Mouse (Mus musculus) stomach, embryonic 14.5 days (tissue): Measurements from ENCODE around the gene Gpld1. TPM values are rescaled to one million over a fixed set of nuclear protein-coding genes. Genes with fewer than 3 reads are reported as not detected.

Experiments used
- ATAC-seq: fragments of 200-750 bp; cut with Nextera tagmentation; 2 replicates; pipeline ENCODE4 v1.8.0; 2017; ENCODE audit warnings: low read depth, moderate TSS enrichment; ENCODE audit not compliant: insufficient number of reproducible peaks, insufficient read depth, low FRiP score
- H3K27ac ChIP-seq: fragments of 300-500 bp; sonication (generic); 2 replicates; pipeline ENCODE4 v1.5.1; 2014; ENCODE audit warnings: mild to moderate bottlenecking, low read length, moderate library complexity, mixed read lengths
- H3K27me3 ChIP-seq: fragments of 300-500 bp; sonication (generic); 2 replicates; pipeline ENCODE4 v1.6.1; 2014; ENCODE audit warnings: low read length, control low read depth, mixed read lengths; ENCODE audit not compliant: control insufficient read depth, insufficient read depth
- H3K36me3 ChIP-seq: fragments of 300-500 bp; sonication (generic); 2 replicates; pipeline ENCODE4 v1.6.1; 2014; ENCODE audit warnings: mild to moderate bottlenecking, control low read depth, low read length, moderate library complexity, mixed read lengths; ENCODE audit not compliant: control insufficient read depth, insufficient read depth
- H3K4me1 ChIP-seq: fragments of 300-500 bp; sonication (generic); 2 replicates; pipeline ENCODE4 v1.6.1; 2014; ENCODE audit warnings: low read length, control low read depth, mixed read lengths; ENCODE audit not compliant: control insufficient read depth, insufficient read depth
- H3K4me2 ChIP-seq: fragments of 300-500 bp; sonication (generic); replicated peaks from 2 replicates; pipeline ENCODE4 v1.6.1; 2014; ENCODE audit warnings: low read depth, low read length, control low read depth
- H3K4me3 ChIP-seq: fragments of 300-500 bp; sonication (generic); 2 replicates; pipeline ENCODE4 v1.5.1; 2014; ENCODE audit warnings: low read depth, low read length, control low read depth
- H3K9ac ChIP-seq: fragments of 300-500 bp; sonication (generic); replicated peaks from 2 replicates; pipeline ENCODE4 v1.6.1; 2014; ENCODE audit warnings: low read depth, mild to moderate bottlenecking, control low read depth, low read length, moderate library complexity, mixed read lengths
- H3K9me3 ChIP-seq: fragments of 300-500 bp; sonication (generic); 2 replicates; pipeline ENCODE4 v1.6.1; 2016; ENCODE audit warnings: low read depth, low read length, control low read depth; ENCODE audit not compliant: control insufficient read depth
- WGBS: fragments of 180-500 bp; shearing (Covaris S2); extraction: QIAGEN DNeasy Blood & Tissue Kit; methylation state at CpG from one replicate; pipeline ENCODE4 v1.1.7; 2014; 5-methylcytosine and 5-hydroxymethylcytosine counted together
- polyA plus RNA-seq: library from polyadenylated mRNA; unstranded; fragments of >200 nt; fragmentation: Nextera tagmentation; extraction: Ambion mirVana; gene quantifications from 2 replicates; pipeline ENCODE4 v1.2.1, GENCODE M21; 2014

Gpld1 gene
- 3.9 and 4.1 TPM in 2 replicates for polyA plus RNA-seq

GRCm38 (mm10) chr13:24942512-24943282 lies at the start of gene Gpld1:
TSS of gene Gpld1 (plus strand) at chr13:24943152.
- H3K4me2 ChIP-seq: no peak within 1 kb of the TSS
- H3K4me1 ChIP-seq: 0 out of 2 replicates have a peak, but pooled peaks cover 2% of the 10 kb centered on the region
- no peak within 1 kb of the TSS for H3K4me3 ChIP-seq
- no peak for ATAC-seq
- WGBS: 66% methylated on average over 17 of the region's 17 CpGs
- H3K27me3 ChIP-seq: no peaks in the 10 kb centered on the region
- no peak within 1 kb of the TSS for H3K27ac ChIP-seq
- H3K36me3 ChIP-seq: no peaks in the 10 kb centered on the region
- no peaks in the 10 kb centered on the region for H3K9me3 ChIP-seq
- no peak within 1 kb of the TSS for H3K9ac ChIP-seq

DNA sequence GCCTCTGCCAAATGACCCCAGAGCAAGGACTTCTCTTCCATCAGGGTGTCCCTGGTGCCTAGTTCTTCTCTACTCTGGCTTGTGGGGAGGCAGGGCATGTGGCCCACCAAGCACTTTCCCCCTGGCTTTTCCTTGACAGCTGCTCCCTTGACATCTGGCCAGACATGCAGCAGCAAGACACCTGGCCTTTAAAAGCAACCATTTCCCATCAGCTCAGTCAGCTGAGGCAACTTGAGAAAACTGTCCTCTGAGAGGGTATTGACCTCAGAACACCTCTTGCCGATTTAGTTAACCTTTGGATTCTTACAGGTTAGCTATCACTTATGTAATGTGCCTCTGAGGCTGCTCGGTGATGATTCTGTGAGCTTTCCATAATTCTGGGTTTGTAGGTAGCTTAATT lies 49.1 kb upstream of the Gpld1 start:
- Histone ChIP-seq H3K9me3 (no peaks in the 10 kb centered on the region), H3K4me1 (no peaks in the 10 kb centered on the region), H3K27me3 (no peaks in the 10 kb centered on the region), H3K36me3 (no peaks in the 10 kb centered on the region), H3K9ac (no peak overlapping the region), H3K4me3 (no peak overlapping the region), H3K4me2 (no peak overlapping the region), H3K27ac (no peak overlapping the region)
- no peak for ATAC-seq
- 77% methylated on average over 2 of the region's 2 CpGs for WGBS

DNA sequence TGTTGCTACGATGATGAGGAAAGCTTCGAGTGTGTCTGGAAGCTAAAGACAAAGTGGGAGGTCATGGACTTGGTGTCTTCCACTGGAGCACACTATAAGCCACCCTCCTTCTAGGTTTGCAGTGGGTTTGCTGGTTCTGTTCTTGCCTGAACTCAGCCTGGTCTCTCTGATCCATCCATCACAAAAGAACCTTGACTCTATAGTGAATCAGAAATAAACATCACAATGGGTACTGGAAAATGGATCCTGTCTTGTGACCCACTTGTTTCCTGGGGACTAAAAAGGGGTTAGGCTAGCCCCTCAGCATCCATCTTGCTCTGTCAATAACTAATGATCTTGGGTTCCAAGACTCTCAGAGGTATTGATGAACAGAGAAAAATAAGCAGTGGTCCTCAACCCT lies 41.0 kb upstream of the Gpld1 start:
- H3K27ac ChIP-seq: no peak overlapping the region
- H3K9ac ChIP-seq: no peak overlapping the region
- no peaks in the 10 kb centered on the region for H3K4me1 ChIP-seq
- H3K27me3 ChIP-seq: no peaks in the 10 kb centered on the region
- ATAC-seq: no peak
- no peak overlapping the region for H3K4me3 ChIP-seq
- no peaks in the 10 kb centered on the region for H3K36me3 ChIP-seq
- no peaks in the 10 kb centered on the region for H3K9me3 ChIP-seq
- H3K4me2 ChIP-seq: no peak overlapping the region
- whole genome bisulfite sequencing: 91% methylated on average over 2 of the region's 2 CpGs

- Histone ChIP-seq H3K9me3 (no peaks in the 10 kb centered on the region), H3K4me2 (no peak overlapping the region), H3K9ac (no peak overlapping the region), H3K4me1 (no peaks in the 10 kb centered on the region), H3K36me3 (no peaks in the 10 kb centered on the region), H3K4me3 (no peak overlapping the region), H3K27ac (no peak overlapping the region), H3K27me3 (no peaks in the 10 kb centered on the region)
- no peak for ATAC-seq
- 79% methylated on average over 6 of the region's 6 CpGs for WGBS
Observed at GRCm38 (mm10) chr13:24903412-24903811, 39.5 kb upstream of the Gpld1 start.

- H3K4me2 ChIP-seq: no peak overlapping the region
- no peaks in the 10 kb centered on the region for H3K27me3 ChIP-seq
- WGBS: 88% methylated on average over 12 of the region's 12 CpGs
- no peak overlapping the region for H3K4me3 ChIP-seq
- H3K9me3 ChIP-seq: no peaks in the 10 kb centered on the region
- H3K9ac ChIP-seq: no peak overlapping the region
- H3K4me1 ChIP-seq: no peaks in the 10 kb centered on the region
- H3K36me3 ChIP-seq: no peaks in the 10 kb centered on the region
- no peak for ATAC-seq
- H3K27ac ChIP-seq: no peak overlapping the region
Observed at GRCm38 (mm10) chr13:24905422-24905821, 37.5 kb upstream of the Gpld1 start.

DNA sequence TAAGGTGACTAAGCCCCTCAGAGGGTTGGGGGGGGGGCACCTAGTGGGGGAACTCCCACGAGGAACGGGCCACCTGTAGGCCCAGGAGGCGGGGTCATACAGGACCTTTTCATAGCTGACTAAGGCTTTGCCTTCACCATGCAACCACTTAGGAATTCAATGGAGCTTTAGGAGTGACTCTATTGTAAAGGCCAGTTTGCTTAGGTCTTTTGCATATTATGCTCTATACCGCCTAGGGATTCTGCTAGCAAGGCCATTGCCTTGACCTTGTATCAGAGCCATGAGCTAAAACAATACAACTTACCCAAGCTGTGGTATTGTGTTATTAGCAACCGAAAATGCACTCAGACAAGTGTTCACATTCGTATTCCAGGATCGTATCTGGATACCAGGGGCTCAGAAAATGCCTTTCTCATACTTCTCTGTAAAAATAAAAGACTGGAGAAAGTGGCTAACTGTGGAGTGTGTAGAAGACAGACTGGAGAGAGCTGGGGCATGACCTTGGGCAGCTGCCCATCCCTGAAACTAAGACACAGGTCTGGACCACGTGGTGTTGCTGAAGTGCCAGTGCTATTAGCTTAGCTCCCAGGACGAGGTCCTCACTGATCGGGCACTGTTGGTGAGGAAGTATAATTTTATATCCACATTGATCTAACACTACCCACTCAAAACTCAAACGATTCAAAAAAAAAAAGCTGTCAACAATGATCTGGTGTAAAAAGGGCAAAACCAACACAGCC lies 36.0 kb upstream of the Gpld1 start:
- H3K4me1 ChIP-seq: no peaks in the 10 kb centered on the region
- WGBS: 75% methylated on average over 11 of the region's 11 CpGs
- H3K4me3 ChIP-seq: no peak overlapping the region
- H3K9me3 ChIP-seq: no peaks in the 10 kb centered on the region
- no peak overlapping the region for H3K4me2 ChIP-seq
- no peak for ATAC-seq
- no peaks in the 10 kb centered on the region; the same call in 1 of the 2 replicates for H3K36me3 ChIP-seq
- no peak overlapping the region for H3K27ac ChIP-seq
- no peaks in the 10 kb centered on the region for H3K27me3 ChIP-seq
- no peak overlapping the region for H3K9ac ChIP-seq

- Histone ChIP-seq H3K9me3 (no peaks in the 10 kb centered on the region), H3K36me3 (peaks cover 2% of the 10 kb centered on the region; the same call in 1 of the 2 replicates), H3K4me1 (no peaks in the 10 kb centered on the region), H3K27ac (no peak overlapping the region), H3K27me3 (no peaks in the 10 kb centered on the region), H3K9ac (no peak overlapping the region), H3K4me3 (no peak overlapping the region), H3K4me2 (no peak overlapping the region)
- ATAC-seq: no peak
- WGBS: 97% methylated on average over 1 of the region's 1 CpGs
Observed at GRCm38 (mm10) chr13:24909112-24909511, 33.8 kb upstream of the Gpld1 start.

DNA sequence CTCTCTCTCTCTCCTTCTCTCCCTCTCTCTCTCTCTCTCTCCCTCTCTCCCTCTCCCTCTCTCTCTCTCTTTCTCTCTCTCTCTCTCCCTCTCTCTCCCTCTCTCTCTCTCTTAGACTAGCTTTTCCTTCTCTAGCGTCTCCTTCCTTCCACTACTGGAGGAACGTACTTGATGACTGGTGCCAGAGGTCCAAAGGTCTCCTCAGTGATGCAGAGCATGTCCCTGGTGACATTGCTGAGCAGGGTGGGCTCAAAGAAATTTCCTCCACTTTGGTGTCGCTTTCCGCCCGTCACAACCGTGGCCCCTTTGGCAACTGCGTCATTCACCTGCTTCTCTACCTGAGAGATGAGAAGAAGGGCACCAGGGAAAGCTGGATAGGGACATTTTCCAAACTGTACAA lies 29.4 kb upstream of the Gpld1 start:
- Histone ChIP-seq H3K27ac (no peak overlapping the region), H3K9me3 (no peaks in the 10 kb centered on the region), H3K36me3 (peaks cover 15% of the 10 kb centered on the region; the same call in 1 of the 2 replicates), H3K4me2 (no peak overlapping the region), H3K4me1 (no peaks in the 10 kb centered on the region), H3K9ac (no peak overlapping the region), H3K27me3 (no peaks in the 10 kb centered on the region), H3K4me3 (no peak overlapping the region)
- WGBS: 87% methylated on average over 7 of the region's 7 CpGs
- ATAC-seq: no peak
